Mouse (Mus musculus) midbrain, embryonic 13.5 days (tissue): ENCODE data around the gene Cpm. TPM values are rescaled to one million over a fixed set of nuclear protein-coding genes. Genes with fewer than 3 reads are reported as not detected.
"Not testable (repeated sequence)": the region's sequence is repeated elsewhere in the genome, so short reads cannot be mapped to it uniquely, and the experiment has no call there.

Experiments used
- ATAC-seq: fragments of 200-750 bp; cut with Nextera tagmentation; 2 replicates; pipeline ENCODE4 v1.8.0; 2017; ENCODE audit warnings: mild to moderate bottlenecking, moderate TSS enrichment, moderate library complexity
- H3K27ac ChIP-seq: fragments of 300-500 bp; sonication (generic); 2 replicates; pipeline ENCODE4 v1.5.1; 2015; ENCODE audit warnings: inconsistent platforms, mild to moderate bottlenecking, moderate library complexity
- H3K27me3 ChIP-seq: fragments of 300-500 bp; sonication (generic); 2 replicates; pipeline ENCODE4 v1.6.1; 2015; ENCODE audit warnings: mild to moderate bottlenecking, inconsistent platforms
- H3K36me3 ChIP-seq: fragments of 300-500 bp; sonication (generic); 2 replicates; pipeline ENCODE4 v1.6.1; 2015; ENCODE audit warnings: mild to moderate bottlenecking, inconsistent platforms
- H3K4me1 ChIP-seq: fragments of 300-500 bp; sonication (generic); replicated peaks from 2 replicates; pipeline ENCODE4 v1.6.1; 2015; ENCODE audit warnings: inconsistent platforms
- H3K4me2 ChIP-seq: fragments of 300-500 bp; sonication (generic); replicated peaks from 2 replicates; pipeline ENCODE4 v1.6.1; 2015; ENCODE audit warnings: moderate library complexity, mild to moderate bottlenecking, inconsistent platforms
- H3K4me3 ChIP-seq: fragments of 300-500 bp; sonication (generic); replicated peaks from 2 replicates; pipeline ENCODE4 v1.5.1; 2015; ENCODE audit warnings: mild to moderate bottlenecking, inconsistent platforms
- H3K9ac ChIP-seq: fragments of 300-500 bp; sonication (generic); replicated peaks from 2 replicates; pipeline ENCODE4 v1.6.1; 2015; ENCODE audit warnings: mild to moderate bottlenecking, inconsistent platforms
- H3K9me3 ChIP-seq: fragments of 300-500 bp; sonication (generic); 2 replicates; pipeline ENCODE4 v1.6.1; 2016; ENCODE audit warnings: mild to moderate bottlenecking, inconsistent platforms
- WGBS: fragments of 180-500 bp; shearing (Covaris S2); methylation state at CpG from one replicate; pipeline ENCODE4 v1.1.7; 2015; 5-methylcytosine and 5-hydroxymethylcytosine counted together
- polyA plus RNA-seq: library from polyadenylated mRNA; unstranded; fragments of >200 nt; fragmentation: Nextera tagmentation; extraction: Ambion mirVana; gene quantifications from 2 replicates; pipeline ENCODE4 v1.2.1, GENCODE M21; 2015

The Cpm gene
- polyA plus RNA-seq, 1 experiment from 2014 or later = 5.7 TPM

- Histone ChIP-seq H3K4me1 (peaks cover 30% of the 10 kb centered on the region), H3K27ac (no peak overlapping the region), H3K36me3 (peaks cover 29% of the 10 kb centered on the region), H3K4me2 (peak overlapping the region; percentile 85), H3K9ac (peak overlapping the region; percentile 36; the same call in 1 of the 2 replicates), H3K4me3 (peak overlapping the region; percentile 65), H3K27me3 (no peaks in the 10 kb centered on the region), H3K9me3 (no peaks in the 10 kb centered on the region)
- 87% methylated on average over 9 of the region's 9 CpGs for WGBS
- no peak for ATAC-seq
These were observed 79.6 kb downstream of the Cpm start for GRCm38 (mm10) chr10:117708856-117709255.

GRCm38 (mm10) chr10:117709326-117709830 lies 80.1 kb downstream of the Cpm start:
- Histone ChIP-seq H3K36me3 (peaks cover 25% of the 10 kb centered on the region), H3K9me3 (no peaks in the 10 kb centered on the region), H3K4me1 (peaks cover 30% of the 10 kb centered on the region), H3K4me3 (peak overlapping the region; percentile 65), H3K4me2 (peak overlapping the region; percentile 85), H3K27me3 (no peaks in the 10 kb centered on the region), H3K9ac (peak overlapping the region; percentile 99), H3K27ac (peak overlapping the region; percentile 99; the same call in 1 of the 2 replicates)
- 61% methylated on average over 12 of the region's 12 CpGs for WGBS
- ATAC-seq = no peak

GRCm38 (mm10) chr10:117709930-117710603 lies 80.8 kb downstream of the Cpm start:
- Histone ChIP-seq H3K27ac (peak overlapping the region; percentile 99), H3K27me3 (no peaks in the 10 kb centered on the region), H3K36me3 (peaks cover 18% of the 10 kb centered on the region), H3K9ac (peak overlapping the region; percentile 99), H3K4me2 (peak overlapping the region; percentile 85), H3K4me3 (peak overlapping the region; percentile 65), H3K4me1 (peaks cover 30% of the 10 kb centered on the region), H3K9me3 (no peaks in the 10 kb centered on the region)
- peak; percentile 86 for ATAC-seq
- WGBS = 1% methylated on average over 44 of the region's 71 CpGs

GRCm38 (mm10) chr10:117710604-117711141 lies 81.4 kb downstream of the Cpm start, which contains the start of gene Mdm2:
Mdm2 (minus strand) TSS chr10:117710758.
- Histone ChIP-seq H3K4me2 (peak within 1 kb of the TSS; percentile 85), H3K4me3 (peak within 1 kb of the TSS; percentile 65), H3K9me3 (no peaks in the 10 kb centered on the region), H3K36me3 (peaks cover 12% of the 10 kb centered on the region), H3K27me3 (no peaks in the 10 kb centered on the region), H3K4me1 (peaks cover 30% of the 10 kb centered on the region), H3K9ac (peak within 1 kb of the TSS; percentile 99), H3K27ac (peak within 1 kb of the TSS; percentile 99)
- under 1% methylated on average over 51 of the region's 52 CpGs for WGBS
- ATAC-seq = peak; percentile 93

GRCm38 (mm10) chr10:117711408-117711807 lies 82.1 kb downstream of the Cpm start:
- ATAC-seq = no peak
- Histone ChIP-seq H3K9me3 (no peaks in the 10 kb centered on the region), H3K27me3 (no peaks in the 10 kb centered on the region), H3K4me1 (peaks cover 27% of the 10 kb centered on the region), H3K36me3 (peaks cover 9% of the 10 kb centered on the region), H3K4me2 (peak overlapping the region; percentile 58), H3K27ac (no peak overlapping the region; the same call in 1 of the 2 replicates), H3K9ac (peak overlapping the region; percentile 70), H3K4me3 (peak overlapping the region; percentile 65)
- WGBS = 73% methylated on average over 5 of the region's 5 CpGs

GRCm38 (mm10) chr10:117712191-117712754 lies 83.0 kb downstream of the Cpm start:
- no peak for ATAC-seq
- Histone ChIP-seq H3K9ac (no peak overlapping the region), H3K4me2 (no peak overlapping the region), H3K27me3 (no peaks in the 10 kb centered on the region), H3K27ac (no peak overlapping the region), H3K9me3 (no peaks in the 10 kb centered on the region), H3K4me3 (no peak overlapping the region), H3K4me1 (peaks cover 18% of the 10 kb centered on the region), H3K36me3 (peaks cover under 1% of the 10 kb centered on the region; the same call in 1 of the 2 replicates)
- WGBS = 90% methylated on average over 9 of the region's 9 CpGs

DNA sequence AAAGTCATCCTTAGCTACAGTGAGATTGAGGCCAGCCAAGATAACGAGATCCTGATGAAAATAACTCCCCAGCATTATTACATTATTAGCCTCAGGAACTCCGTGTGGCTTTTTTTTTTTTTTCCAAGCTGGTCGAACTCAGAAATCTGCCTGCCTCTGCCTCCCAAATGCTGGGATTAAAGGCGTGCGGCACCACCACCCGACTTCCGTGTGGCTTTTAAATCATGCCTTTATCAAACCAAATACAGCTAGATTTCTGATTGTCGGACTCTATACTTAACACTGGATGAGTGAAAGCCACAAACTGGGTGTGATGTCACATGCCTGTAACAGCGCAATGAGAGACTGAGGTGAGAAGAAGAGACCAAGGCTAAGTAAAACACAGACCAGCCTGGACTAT lies 83.6 kb downstream of the Cpm start:
- no peak overlapping the region for H3K4me3 ChIP-seq
- H3K9ac ChIP-seq = no peak overlapping the region
- no peak overlapping the region for H3K4me2 ChIP-seq
- H3K27me3 ChIP-seq = no peaks in the 10 kb centered on the region
- no peak overlapping the region for H3K27ac ChIP-seq
- no peaks in the 10 kb centered on the region for H3K36me3 ChIP-seq
- no peaks in the 10 kb centered on the region for H3K9me3 ChIP-seq
- no peak for ATAC-seq
- WGBS = 94% methylated on average over 9 of the region's 9 CpGs
- peaks cover 20% of the 10 kb centered on the region for H3K4me1 ChIP-seq

- H3K9ac ChIP-seq = no peak overlapping the region
- peaks cover 20% of the 10 kb centered on the region for H3K4me1 ChIP-seq
- no peak for ATAC-seq
- no peaks in the 10 kb centered on the region for H3K27me3 ChIP-seq
- no peaks in the 10 kb centered on the region for H3K9me3 ChIP-seq
- WGBS = 92% methylated on average over 8 of the region's 8 CpGs
- H3K27ac ChIP-seq = no peak overlapping the region
- no peak overlapping the region for H3K4me3 ChIP-seq
- no peaks in the 10 kb centered on the region for H3K36me3 ChIP-seq
- no peak overlapping the region for H3K4me2 ChIP-seq
These were observed 84.2 kb downstream of the Cpm start for GRCm38 (mm10) chr10:117713466-117713865.

DNA sequence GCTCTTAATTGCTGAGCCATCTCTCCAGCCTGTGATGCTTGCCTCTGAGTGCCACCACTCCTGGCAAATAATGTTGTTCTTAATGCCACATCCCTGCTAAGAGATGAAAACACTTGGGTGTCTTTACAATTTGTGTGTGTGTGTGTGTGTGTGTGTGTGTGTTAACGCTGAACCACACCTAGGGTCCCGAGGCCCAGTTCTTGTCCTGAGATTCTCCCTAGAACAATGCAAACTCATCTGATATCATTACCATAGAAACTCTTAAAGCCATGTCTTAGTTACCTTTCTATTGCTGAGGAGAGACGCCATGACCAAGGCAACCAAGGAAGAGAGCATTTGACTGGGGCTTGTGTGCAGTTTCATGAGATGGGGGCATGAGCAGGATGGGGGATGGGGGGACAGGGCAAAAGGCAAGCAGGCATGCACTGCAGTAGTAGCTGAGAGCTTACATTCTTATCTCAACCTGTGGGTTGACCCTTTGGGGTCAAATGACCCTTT lies 84.8 kb downstream of the Cpm start:
- no peak overlapping the region for H3K4me3 ChIP-seq
- peaks cover 15% of the 10 kb centered on the region for H3K4me1 ChIP-seq
- no peaks in the 10 kb centered on the region for H3K9me3 ChIP-seq
- no peak overlapping the region for H3K4me2 ChIP-seq
- no peak for ATAC-seq
- H3K27me3 ChIP-seq = no peaks in the 10 kb centered on the region
- WGBS = 93% methylated on average over 3 of the region's 3 CpGs
- no peaks in the 10 kb centered on the region for H3K36me3 ChIP-seq
- no peak overlapping the region for H3K27ac ChIP-seq
- H3K9ac ChIP-seq = no peak overlapping the region

- no peaks in the 10 kb centered on the region for H3K27me3 ChIP-seq
- H3K4me3 ChIP-seq = no peak overlapping the region
- H3K9me3 ChIP-seq = no peaks in the 10 kb centered on the region
- no peaks in the 10 kb centered on the region for H3K36me3 ChIP-seq
- H3K27ac ChIP-seq = no peak overlapping the region
- no peak overlapping the region for H3K4me2 ChIP-seq
- ATAC-seq = no peak
- 73% methylated on average over 4 of the region's 4 CpGs for WGBS
- peaks cover 9% of the 10 kb centered on the region for H3K4me1 ChIP-seq
- no peak overlapping the region for H3K9ac ChIP-seq
These were observed 85.7 kb downstream of the Cpm start for GRCm38 (mm10) chr10:117714928-117715500.

- H3K27ac ChIP-seq, H3K9me3 ChIP-seq, H3K36me3 ChIP-seq, ATAC-seq, H3K4me1 ChIP-seq, H3K27me3 ChIP-seq, H3K9ac ChIP-seq, H3K4me2 ChIP-seq, H3K4me3 ChIP-seq: not testable (repeated sequence)
- WGBS = 89% methylated on average over 1 of the region's 1 CpGs
These were observed 86.4 kb downstream of the Cpm start for GRCm38 (mm10) chr10:117715654-117716053.

DNA sequence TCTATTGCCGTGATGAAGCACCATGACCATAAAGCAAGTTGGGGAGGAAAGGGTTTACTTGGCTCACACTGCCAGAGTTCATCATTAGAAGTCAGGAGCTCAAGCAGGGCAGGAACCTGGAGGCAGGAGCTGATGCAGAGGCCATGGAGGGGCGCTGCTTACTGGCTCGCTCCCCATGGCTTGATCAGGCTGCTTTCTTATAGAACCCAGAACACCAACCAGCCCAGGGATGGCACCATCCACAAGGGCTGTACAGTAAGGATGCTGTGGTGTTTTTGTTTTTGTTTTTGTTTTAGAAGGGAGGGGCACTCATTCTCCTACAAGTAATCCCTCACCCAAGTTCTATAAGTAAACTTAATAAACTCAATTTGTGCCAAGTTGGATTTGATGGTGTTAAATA lies 87.4 kb downstream of the Cpm start:
- 85% methylated on average over 3 of the region's 3 CpGs for WGBS
- Histone ChIP-seq H3K36me3 (no peaks in the 10 kb centered on the region), H3K4me3 (no peak overlapping the region), H3K9me3 (no peaks in the 10 kb centered on the region), H3K4me2 (no peak overlapping the region), H3K27me3 (no peaks in the 10 kb centered on the region), H3K4me1 (peaks cover 3% of the 10 kb centered on the region; the same call in 1 of the 2 replicates), H3K9ac (no peak overlapping the region), H3K27ac (no peak overlapping the region)
- no peak for ATAC-seq
